Mouse (Mus musculus): ENCODE data around the gene Suclg2.

DNA sequence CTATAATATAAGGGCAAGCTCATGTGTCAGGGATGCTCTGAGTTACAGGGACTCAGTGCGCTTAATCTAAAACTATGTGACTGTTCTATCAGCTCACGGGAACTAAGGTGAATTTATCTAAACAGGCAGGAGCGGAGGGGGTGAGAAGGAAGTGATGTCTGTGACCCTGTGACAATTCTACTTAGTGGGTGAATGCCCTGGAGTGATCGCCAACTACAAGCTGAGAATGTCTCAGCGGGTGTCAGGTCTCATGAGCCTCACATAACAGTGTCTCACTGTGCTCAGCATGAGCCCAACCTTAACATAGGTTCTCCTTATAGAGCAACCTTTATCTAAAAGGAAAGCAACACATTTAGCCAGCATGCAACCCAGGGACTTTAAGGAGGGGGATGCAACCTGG lies 219.0 kb downstream of the Suclg2 start:
- TF ChIP-seq CTCF (IDR thresholded peaks at IDR 0.05): no peak
- TF ChIP-seq EP300 (IDR thresholded peaks at IDR 0.05; ENCODE audit: insufficient read depth, low read depth, low read length): no peak

Measured in heart, adult 2 months (tissue).